Mouse (Mus musculus) neural tube, embryonic 10.5 days (tissue): Measurements from ENCODE around the gene Islr.
A peak's percentile ranks its signal among the peaks of the same experiment; 100 is the strongest.

ENCODE experiments used
- DNase-seq: peaks from one replicate; pipeline ENCODE4 v3.0.0-alpha.2; 2017; ENCODE audit warnings: low spot score; ENCODE audit errors: extremely low spot score

The Islr gene

DNA sequence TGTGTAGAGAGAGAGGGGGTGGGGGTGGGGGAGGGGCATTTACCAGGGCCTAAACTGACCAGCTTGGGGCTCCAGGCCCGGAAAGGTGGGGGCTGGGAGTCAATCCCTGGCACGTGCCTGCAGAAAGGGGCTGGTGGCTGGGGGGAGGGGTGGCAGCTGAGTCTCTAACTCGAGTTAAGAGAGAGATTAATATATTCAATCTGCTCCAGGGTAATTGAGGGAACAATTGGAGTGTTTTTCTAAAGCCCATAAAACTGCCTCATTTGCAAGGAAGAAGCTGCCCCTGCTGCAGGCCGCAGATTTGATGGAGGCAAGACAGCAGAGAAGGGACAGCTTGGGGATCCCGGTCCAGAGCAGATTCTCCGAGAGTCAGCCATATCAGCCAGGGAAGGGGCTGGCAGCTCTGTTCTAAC, 91.2 kb downstream of the Islr start:
- peak; percentile 78 for DNase-seq

GRCm38 (mm10) chr9:58112321-58112751, 91.8 kb downstream of the Islr start:
- DNase-seq = no peak

DNA sequence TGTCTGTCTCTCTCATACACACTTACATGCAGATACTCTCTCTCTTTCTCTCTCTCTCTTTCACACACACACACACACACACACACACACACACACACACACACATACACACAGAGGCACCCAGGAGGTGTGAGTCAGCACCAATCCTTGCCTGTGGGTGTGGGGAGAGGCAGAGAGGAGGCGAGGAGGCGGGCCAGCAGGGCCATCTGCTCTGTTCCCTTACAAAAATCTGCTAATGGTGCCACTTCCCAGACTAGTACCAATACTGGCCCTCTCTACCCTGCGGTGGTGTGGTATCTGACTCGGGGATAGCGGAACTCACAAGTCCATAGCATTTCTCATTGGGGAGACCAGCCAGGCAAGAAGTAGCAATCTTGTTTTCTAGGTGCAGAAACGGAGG, 92.7 kb downstream of the Islr start:
- no peak for DNase-seq

DNA sequence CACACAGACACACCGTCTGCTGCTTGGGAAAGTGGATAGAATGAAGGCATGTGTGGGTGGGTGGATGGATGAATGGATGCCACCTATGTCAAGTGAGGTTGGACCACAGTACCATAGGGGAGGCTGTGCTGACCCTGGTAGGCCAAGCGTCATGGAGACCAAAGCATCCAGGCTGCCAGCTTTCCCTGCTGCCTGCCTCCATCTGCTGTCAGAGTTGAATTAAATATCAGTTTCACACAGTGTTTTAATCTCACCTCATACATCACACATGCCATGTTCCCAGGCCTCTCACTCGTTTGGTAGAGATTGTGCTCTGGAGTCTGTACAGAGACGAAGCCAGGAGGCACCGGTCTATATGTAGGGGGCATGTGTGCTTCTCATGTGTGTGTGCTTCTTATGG, 93.3 kb downstream of the Islr start:
- no peak for DNase-seq

GRCm38 (mm10) chr9:58107494-58107893, 96.6 kb downstream of the Islr start:
- no peak for DNase-seq
